Mouse (Mus musculus): ENCODE data around the gene Ggcx.
"Not testable (repeated sequence)": the region's sequence is repeated elsewhere in the genome, so short reads cannot be mapped to it uniquely, and the experiment has no call there.

Ggcx gene

GRCm38 (mm10) chr6:72429061-72429842 is 15.1 kb downstream of the Ggcx start:
- no peak for DNase-seq (ENCODE audit: low spot score)

DNA sequence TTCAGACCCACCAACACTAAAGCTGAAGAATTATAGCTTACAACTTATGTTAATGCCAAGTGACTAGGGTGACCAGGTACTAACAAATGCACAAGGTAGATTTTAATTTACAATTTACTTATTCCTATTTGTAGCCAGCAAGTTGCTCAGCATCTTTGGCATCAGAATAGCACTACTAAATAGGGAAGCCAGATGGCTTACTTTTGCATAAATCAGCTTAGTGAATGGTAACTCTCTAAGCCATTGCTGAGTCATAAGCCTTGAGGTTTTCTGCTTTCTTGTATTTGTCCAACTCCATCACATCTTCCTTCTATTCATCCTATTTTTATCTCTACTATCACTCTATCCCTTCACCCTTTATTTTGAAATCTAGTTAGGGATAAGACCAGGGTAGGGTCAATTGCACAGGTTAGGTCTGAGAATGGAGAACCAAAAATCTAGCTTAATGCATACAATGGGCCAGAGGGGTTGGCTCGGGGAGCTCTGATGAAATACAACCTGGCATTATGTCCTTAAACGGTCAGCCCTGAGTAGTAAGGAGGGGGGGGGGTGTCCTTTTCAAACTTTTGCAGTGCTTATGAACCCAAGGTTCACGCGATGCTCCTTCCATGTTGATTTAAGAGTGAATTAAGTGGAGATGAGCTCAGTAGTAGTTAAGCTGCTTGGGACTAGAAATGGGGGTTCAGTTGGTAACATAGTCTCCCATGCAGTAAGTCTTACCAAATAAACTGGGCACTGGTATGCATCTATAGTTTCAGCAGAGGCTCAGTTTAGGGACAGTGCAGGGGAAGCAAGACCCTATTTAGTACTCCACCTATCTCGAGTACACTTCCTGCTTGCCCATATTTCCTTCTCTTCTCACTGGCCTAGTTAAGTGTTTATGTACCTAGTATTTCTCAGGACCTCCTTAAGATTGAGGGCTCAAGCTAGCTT is 17.1 kb downstream of the Ggcx start:
- DNase-seq (ENCODE audit: low spot score) = no peak

DNA sequence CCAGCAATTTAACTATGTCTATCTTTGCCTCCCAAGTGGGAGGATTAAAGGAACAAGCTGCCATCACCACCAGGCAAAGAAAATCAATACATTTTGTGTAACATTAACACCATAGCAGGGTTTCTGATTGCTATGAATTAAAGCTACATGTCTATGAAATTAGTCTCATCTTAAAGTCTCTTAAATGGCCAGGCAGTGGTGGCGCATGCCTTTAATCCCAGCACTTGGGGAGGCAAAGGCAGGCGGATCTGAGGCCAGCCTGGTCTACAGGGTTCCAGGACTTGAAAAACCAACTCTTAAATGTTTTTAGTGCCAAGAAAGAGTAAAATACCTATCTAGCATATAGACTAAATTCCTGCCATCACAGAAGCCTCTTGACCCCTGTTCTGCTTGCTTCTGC is 18.0 kb downstream of the Ggcx start:
- no peak for DNase-seq (ENCODE audit: low spot score)

GRCm38 (mm10) chr6:72438226-72438625 is 24.1 kb downstream of the Ggcx start:
- no peak for DNase-seq (ENCODE audit: low spot score)

DNA sequence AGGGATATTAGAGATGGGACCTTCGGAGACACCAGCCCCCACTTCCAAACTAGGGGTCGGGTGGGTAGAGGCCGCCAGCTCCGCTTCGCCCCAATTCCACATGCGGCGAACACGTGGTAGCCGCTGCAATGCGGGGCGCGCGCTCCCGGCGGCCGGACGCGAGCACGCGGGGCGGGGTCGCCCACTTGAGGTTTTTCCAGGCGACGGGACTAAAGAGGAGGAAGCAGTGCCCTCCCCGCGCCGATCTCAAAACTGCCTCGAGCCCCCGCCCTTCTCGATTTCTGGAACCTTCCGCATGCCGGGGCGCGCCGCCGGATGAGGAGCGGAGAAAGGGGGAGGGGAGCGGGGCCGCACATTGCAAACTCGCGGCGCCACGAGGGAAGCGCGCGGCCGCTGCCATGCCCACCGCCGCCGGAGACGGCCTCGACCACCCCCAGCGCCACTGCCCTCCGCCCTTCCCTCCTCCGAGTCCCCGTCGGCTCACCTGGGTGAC is 24.8 kb downstream of the Ggcx start:
- DNase-seq (ENCODE audit: low spot score) = peak; percentile 64

- DNase-seq (ENCODE audit: low spot score) = peak; percentile 95
These were observed 25.5 kb downstream of the Ggcx start, which contains the start of gene Mat2a for GRCm38 (mm10) chr6:72439355-72440185. Mat2a (minus strand) TSS chr6:72439558.

DNA sequence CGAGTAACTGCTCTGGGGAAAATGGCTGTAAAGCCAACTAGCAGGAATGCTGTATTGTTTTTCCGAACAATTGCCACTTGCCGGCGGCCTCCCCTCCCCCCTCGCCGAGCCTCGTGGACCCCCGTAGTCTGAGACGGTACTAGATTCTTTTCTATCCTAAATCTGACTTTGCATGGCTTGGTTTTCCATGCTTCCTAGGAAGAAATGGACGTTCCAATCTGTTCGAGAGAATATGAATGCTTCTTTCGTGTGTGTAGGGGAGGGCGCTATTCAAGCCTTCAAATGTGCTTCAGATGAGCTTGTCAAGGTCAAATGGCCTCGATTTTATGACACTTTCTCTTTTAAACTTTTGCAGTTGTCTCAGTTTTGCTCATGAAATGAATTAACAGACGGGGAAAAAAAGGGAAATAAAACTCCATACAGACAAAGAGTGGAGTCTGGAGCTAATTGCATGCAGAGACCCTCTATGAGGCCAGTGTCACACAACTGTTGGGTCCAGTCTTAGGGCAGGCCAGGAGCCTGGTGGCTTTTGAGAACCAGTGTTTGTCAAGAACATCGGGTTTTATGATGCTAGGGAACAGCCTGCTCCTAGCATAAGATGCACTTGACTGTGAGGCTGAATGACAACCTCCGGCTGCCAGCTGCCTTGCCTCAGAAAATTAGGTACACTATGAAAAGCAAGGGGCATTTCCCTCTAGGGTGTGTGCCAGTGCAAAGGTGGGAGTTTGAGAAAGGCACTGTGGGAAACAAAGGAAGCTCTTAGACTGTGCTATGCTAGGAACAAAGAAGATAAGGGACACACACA is 26.3 kb downstream of the Ggcx start:
- no peak for DNase-seq (ENCODE audit: low spot score)

DNA sequence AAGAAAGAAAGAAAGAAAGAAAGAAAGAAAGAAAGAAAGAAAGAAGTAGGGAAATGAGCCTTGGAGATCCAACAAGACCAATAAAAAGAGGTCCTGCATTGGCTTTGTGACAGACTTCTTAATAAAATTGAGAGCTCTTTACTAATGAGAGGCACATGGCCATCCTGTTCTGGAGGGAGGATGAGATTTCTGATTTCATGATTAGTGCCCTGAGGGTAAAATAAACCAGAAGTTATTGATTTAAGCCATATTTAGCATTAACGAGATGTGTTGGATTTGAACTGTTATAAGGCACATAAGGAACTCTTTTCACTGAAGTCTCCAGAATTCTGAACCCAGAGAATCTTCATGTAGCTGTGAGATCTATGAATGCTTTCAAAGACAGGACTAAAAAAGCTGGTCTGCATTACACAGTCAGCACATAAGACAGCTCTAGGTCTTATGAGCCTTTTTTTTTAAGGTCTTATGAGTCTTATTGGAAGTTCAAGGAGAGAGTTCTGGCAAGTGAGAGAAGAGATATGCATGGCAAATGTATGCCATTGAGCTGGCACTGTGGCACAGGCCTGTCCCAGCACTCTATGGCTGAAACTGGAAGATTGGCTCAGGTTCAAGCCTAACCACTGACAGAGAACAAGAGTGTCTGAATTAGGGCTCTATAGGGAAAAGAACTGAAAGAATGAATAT is 29.0 kb downstream of the Ggcx start:
- DNase-seq (ENCODE audit: low spot score) = no peak

- no peak for DNase-seq (ENCODE audit: low spot score)
These were observed 30.9 kb downstream of the Ggcx start for GRCm38 (mm10) chr6:72445011-72445410.

- DNase-seq (ENCODE audit: low spot score) = no peak
These were observed 33.4 kb downstream of the Ggcx start for GRCm38 (mm10) chr6:72447487-72447886.

GRCm38 (mm10) chr6:72451778-72452177 is 37.7 kb downstream of the Ggcx start:
- DNase-seq (ENCODE audit: low spot score) = not testable (repeated sequence)

GRCm38 (mm10) chr6:72452329-72452728 is 38.2 kb downstream of the Ggcx start:
- no peak for DNase-seq (ENCODE audit: low spot score)

- no peak for DNase-seq (ENCODE audit: low spot score)
These were observed 39.5 kb downstream of the Ggcx start for GRCm38 (mm10) chr6:72453578-72453977.

DNA sequence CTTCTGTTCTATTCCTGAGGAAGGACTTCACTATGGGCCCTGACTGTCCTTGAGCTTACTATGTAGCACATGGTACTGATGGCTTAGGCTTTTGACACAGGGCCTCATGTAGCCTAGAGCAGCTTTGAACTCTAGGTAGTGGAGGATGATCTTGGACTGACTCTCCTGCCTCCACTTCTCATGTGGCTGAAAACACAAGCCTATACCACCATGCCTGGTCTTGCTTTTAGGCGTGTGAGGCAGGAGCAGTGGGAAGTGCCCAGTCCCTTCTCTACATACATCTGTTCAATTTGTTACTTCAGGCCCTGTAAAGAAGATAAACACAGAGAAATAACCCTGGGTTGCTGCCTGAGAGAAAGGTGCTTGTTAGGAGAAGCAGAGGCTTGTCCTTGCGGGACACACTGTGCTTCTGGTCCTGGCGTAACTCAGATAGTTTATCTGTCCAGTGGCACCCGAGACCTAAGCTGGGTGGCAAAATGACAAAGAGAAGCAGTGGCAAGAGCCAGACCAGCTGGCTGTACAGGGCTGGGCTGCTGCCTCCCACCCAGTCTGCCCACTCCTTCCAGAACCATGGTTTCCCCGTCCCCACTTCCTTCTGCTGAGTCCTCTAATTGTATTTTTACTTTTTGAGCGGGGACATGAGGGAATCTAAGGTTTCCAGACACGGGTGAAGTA is 40.1 kb downstream of the Ggcx start:
- DNase-seq (ENCODE audit: low spot score) = no peak

- DNase-seq (ENCODE audit: low spot score) = no peak
These were observed 40.8 kb downstream of the Ggcx start for GRCm38 (mm10) chr6:72454833-72455373.

DNA sequence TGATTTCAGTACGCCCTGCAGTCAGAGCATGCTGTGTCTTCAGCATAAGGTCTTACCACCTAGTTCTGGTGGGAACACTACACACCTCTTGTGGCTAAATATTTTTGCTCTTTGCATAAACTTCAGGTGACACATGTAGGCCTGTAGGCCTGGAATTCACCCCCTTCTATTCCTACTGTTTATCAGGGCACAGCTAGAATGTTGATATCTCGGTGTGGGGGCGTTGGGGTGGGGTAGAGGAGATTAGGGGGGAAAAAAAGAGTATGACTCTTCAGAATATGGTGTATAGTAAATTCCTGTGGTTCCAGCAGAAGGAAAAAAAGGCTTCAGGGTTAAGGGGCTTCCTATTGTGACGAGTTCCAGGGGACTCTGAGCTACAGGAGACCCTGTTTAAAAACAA is 42.5 kb downstream of the Ggcx start:
- no peak for DNase-seq (ENCODE audit: low spot score)

- DNase-seq (ENCODE audit: low spot score) = no peak
These were observed 44.3 kb downstream of the Ggcx start for GRCm38 (mm10) chr6:72458418-72458817.

DNA sequence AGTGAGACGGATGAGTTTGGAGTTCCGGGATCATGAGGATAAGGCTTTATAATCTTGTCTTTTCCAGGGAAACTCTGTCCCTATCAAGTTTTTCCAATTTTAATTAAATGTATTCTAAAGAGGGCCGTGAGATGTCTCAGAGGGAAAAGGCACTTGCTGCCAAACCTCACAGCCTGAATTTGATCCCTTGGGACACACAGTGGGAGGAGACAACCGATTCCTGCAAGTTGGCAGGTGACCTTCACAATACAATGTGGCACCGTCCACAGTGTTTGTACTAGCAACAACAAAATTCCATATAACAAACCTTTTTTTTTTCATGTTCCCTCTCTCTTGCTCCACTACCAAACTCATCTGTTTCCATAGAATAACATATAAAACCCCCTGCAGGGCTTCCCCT is 44.8 kb downstream of the Ggcx start:
- no peak for DNase-seq (ENCODE audit: low spot score)

DNA sequence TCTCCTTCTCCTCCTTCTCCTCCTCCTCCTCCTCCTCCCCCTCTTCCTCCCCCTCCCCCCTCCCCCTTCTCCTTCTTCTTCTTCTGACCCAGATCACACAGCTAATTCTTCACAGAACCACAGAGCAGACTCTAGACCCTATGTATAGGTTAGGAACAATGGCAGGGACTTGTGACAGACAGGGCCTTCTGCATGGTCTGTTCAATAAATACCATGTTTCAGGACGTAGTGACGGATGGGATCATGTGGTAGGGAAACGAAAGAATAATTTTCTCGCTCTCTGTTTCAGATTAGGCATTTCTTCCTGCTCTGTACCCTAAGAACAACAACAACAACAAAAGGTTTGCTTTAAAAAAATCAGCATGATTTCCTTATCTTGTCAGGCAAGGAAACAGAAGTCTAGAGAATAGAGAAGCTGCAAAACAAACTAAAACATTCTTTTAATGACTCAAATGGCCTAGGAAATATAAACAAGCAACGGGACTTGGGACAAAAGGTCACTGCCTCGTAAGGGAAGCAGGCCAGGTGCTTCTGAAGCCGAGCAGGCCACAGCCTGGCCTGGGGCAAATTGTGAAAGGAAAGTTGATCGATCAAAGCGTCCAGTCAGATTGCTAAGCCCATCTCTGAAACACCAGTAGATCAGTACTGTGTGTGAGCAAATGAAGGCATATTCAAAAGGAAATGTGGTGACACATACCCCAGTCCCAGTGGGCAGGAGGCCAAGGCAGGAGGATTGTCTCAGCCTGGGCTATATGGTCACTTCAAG is 46.1 kb downstream of the Ggcx start:
- DNase-seq (ENCODE audit: low spot score) = no peak
